Mouse (Mus musculus): ENCODE data around the gene Akap8l.

Gene Akap8l

DNA sequence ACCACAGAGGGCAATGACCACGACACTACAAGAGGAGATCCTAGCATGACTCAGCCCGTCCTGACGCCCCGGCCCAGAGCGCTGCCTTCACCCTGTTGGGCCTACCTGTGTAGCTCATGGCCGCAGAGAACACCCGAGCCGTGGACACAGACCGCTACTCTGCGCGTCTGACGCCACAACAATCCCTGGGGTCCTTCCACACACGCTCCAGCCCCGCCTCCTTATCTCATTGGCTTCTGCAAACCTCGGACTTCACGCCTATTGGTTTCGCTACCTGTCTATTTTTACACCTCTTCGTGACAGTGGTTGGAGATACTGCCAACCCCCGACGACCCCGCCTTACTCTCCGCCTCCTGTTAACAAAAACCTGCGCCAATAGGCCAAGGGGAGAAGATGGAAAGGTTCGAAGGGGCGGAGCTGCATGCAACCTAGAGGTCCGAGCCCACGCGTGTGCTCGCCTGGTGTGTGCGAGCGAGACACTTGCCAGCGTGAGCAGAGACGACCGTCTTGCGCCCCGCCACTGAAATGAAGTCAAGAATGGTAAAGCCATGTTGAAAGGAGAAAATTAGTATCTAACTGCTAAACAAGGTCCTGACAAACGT is at the start of gene Akap8l:
Akap8l (minus strand) TSS at position 226 of the 602 bp plus-strand sequence.
- in situ Hi-C loops (cut with MboI; ENCODE audit: unreplicated experiment in 2 of 2), result loop anchor here in 1 of 2 experiments (5.0 kb wide), 1 partner anchor 82 kb away; no protein-coding TSS in a partner anchor

DNA sequence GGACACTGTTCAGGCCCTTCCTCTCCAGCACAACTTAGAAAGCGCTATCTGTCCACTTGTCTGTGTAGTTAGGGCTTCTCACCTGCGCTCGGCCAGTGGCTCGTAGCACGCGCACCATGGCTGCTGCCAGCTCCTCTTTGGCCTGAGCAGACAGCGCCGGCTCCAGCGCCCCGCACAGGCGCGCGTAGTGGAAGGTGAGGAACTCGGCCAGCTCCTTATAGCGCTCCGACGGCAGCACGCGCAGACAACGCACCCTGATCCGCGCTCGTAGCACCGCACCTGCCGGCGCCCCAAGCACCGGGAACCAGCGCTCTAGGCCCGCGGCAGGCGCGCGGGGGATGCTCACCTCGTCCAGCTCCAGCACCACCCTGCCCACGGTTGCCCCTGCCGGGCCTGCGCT is 45.9 kb upstream of the Akap8l start:
- in situ Hi-C loops (cut with MboI; ENCODE audit: unreplicated experiment in 2 of 2), result no loop called here

GRCm38 (mm10) chr17:32393944-32394343 is 43.5 kb upstream of the Akap8l start:
- in situ Hi-C loops (cut with MboI; ENCODE audit: unreplicated experiment in 2 of 2), result loop anchor here in 1 of 2 experiments (5.0 kb wide), 1 partner anchor 33 kb away; no protein-coding TSS in a partner anchor

DNA sequence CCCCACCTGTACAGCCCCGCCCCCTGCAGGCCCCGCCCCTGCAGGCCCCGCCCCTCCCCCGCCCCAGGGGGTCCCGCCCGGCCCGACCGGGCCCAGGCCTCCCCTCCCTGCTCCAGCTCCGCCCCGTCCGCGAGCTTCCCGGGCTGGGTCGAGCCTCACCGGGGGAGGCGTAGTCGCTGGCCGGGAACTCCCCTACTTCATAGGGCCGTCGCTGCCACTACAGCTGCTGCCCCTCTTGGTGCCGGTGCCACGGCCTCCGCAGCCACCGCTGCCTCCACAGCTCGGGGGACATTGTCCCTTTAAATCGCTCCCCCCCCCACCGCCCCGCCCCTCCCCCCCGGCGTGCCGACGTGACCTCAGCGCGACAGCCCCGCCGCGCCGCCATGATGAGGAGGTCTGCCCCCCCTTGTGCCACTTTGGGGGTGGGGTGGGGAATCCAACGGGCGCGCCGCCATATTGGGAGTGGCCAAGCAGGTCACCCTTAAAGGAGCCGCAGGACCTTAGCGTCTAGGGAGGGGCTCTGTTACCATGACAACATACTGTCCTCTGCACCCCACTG is 38.8 kb upstream of the Akap8l start, which contains the start of gene Wiz:
Wiz (minus strand) TSS at position 339 of the 559 bp plus-strand sequence.
- in situ Hi-C loops (cut with MboI; ENCODE audit: unreplicated experiment in 2 of 2), result loop anchor here in 1 of 2 experiments (10.0 kb wide), 2 partner anchors 46 to 106 kb away; no protein-coding TSS in a partner anchor

GRCm38 (mm10) chr17:32388370-32389100 is 38.1 kb upstream of the Akap8l start:
- in situ Hi-C loops (cut with MboI; ENCODE audit: unreplicated experiment in 2 of 2), result loop anchor here in 1 of 2 experiments (10.0 kb wide), 2 partner anchors 46 to 106 kb away; no protein-coding TSS in a partner anchor

GRCm38 (mm10) chr17:32387986-32388369 is 37.6 kb upstream of the Akap8l start:
- in situ Hi-C loops (cut with MboI; ENCODE audit: unreplicated experiment in 2 of 2), result loop anchor here in 1 of 2 experiments (10.0 kb wide), 2 partner anchors 47 to 107 kb away; no protein-coding TSS in a partner anchor

DNA sequence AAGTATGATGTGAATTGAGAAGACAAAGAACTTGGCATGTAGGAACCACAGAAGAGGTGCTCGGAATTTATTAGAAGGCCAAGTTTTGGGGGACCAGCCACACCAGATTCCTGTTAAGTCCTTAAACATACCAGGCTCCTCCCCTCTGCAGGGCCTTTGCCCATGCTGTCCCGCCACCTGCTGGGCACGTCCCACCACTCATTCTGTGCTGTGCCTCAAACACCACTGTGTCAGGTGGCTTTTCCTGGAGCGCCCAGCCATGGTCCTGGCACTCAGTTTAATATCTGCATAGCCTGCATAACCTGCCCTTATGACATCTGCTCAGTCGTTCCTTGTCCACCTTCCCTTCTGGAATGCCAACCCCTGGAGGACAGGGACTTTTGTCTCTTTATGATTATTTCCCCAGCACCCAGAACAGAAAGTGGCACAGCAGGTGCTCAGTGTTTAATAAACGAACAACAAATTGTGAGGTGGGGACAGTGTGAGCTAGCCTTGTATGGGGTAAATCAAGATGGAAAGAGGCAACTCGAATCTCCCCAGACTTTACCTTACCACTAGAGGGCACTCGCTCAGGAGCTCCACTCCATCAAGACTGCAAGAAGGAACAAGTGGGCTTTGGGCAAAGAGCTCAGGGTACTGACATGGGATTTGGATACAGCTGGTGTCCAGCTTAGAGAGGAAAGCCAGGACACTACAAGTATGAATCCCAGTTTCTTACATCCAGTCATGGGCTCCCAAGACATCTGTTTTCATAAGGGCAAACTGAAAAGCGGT is 36.4 kb upstream of the Akap8l start:
- in situ Hi-C loops (cut with MboI; ENCODE audit: unreplicated experiment in 2 of 2), result loop anchor here in 1 of 2 experiments (10.0 kb wide), 2 partner anchors 48 to 108 kb away; no protein-coding TSS in a partner anchor

DNA sequence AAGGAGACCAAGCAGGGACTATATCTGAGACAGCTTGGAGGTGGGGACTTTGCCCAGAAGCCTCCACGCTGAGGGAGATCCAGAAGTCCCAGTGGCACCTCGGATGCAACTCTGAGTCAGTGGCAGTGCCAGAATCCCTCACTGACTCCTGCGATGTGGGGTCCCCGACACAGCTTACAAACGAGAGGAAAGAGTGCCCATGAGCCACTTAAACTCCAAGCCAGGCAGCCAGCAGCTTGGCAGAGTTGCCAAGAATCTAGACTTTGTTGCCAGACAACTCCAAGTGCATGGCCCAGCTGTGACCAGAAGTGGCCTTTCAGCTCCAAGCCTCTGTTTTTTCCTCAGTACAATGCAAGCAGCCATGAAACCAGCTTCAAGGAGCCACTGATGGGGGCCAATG is 33.3 kb upstream of the Akap8l start:
- in situ Hi-C loops (cut with MboI; ENCODE audit: unreplicated experiment in 2 of 2), result loop anchor here in 1 of 2 experiments (10.0 kb wide), 2 partner anchors 51 to 111 kb away; no protein-coding TSS in a partner anchor

DNA sequence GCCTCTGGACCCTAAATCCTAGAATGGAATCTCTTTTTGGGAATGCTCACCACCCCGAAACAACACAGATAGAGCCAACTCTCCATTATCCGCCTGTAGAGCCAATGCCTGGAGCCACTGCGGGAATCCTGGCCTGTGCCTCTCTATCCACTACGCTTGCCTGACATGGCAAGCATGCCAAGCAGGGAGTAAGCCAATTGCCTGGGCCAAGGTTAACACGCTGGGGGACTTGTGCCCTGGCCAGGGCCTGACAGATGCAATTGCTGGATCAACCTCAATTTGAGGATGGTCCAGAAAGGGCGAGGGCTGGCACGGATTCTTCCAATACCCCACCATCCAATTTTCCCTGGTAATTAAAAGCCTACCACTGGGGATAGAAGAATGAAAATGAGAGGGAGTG is 32.2 kb upstream of the Akap8l start:
- in situ Hi-C loops (cut with MboI; ENCODE audit: unreplicated experiment in 2 of 2), result loop anchor here in 1 of 2 experiments (10.0 kb wide), 2 partner anchors 52 to 112 kb away; no protein-coding TSS in a partner anchor

- in situ Hi-C loops (cut with MboI; ENCODE audit: unreplicated experiment in 2 of 2), result no loop called here
Measured at GRCm38 (mm10) chr17:32378786-32379185, 28.4 kb upstream of the Akap8l start.

GRCm38 (mm10) chr17:32377137-32377536 is 26.7 kb upstream of the Akap8l start:
- in situ Hi-C loops (cut with MboI; ENCODE audit: unreplicated experiment in 2 of 2), result no loop called here

- in situ Hi-C loops (cut with MboI; ENCODE audit: unreplicated experiment in 2 of 2), result no loop called here
Measured at GRCm38 (mm10) chr17:32376475-32376874, 26.1 kb upstream of the Akap8l start.

DNA sequence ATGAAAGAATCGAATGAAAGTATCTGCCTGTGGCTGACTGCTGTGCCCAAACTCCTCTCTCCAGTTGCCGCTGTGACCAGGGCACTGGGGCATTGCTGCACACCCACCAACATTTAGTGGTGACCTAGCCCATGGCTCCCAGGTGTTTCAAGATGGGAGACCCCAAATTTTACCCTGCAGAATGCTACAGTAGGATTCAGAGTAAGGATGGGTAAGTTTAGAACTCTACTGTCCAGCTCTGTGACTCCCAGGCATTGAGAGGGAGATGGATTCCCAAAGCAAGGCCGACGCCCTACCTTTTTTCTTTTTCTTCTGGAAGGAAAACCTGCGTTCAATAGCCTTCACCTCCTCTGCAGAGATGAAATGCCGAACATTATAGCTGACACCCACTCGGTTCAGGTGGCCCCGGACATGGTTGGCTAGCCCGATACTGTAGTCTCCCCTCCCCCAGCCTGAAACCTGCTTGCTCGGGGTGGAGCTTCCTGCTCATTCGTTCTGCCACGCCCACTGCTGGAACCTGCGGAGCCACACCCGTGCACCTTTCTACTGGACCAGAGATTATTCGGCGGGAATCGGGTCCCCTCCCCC is 18.7 kb upstream of the Akap8l start:
- in situ Hi-C loops (cut with MboI; ENCODE audit: unreplicated experiment in 2 of 2), result no loop called here

DNA sequence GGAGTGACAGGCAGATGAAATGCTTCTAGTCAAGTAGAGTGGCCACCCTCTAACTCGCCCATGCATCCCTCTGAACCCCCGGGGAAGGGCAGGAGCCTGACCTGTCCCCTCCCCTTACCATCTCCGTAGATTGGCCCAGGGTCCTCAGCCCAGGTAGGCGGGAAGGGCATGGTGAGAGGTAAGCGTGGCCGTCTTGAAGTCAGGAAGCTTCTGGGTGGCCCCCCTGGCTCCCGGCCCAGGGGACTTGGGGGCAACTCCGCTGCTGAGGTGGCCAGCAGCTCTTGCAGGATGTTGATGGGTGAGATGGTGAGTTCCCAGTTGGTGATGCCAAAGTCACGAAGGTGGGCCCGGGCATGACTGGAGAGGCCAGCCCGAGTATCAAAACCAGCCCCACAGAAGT is 17.3 kb upstream of the Akap8l start:
- in situ Hi-C loops (cut with MboI; ENCODE audit: unreplicated experiment in 2 of 2), result no loop called here

DNA sequence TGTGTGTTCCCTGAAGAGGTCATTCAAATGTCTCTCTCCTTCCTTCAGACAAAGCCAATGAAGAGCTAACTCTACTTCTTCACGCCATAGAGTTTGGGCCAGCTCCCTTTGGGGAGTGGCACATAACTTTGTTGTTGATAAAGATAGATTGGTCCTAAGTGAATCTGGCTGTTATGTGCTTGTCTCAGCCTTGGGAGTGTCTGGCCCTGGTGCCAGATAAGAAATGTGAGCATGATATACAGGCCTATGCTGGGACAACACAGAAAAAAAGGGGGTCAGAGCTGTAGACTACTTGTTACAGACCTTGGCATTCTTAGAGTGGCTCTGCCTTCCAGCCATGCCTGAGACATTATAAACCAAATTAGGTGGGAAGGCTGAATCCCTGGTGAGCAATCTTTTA is 14.9 kb upstream of the Akap8l start:
- in situ Hi-C loops (cut with MboI; ENCODE audit: unreplicated experiment in 2 of 2), result no loop called here

- in situ Hi-C loops (cut with MboI; ENCODE audit: unreplicated experiment in 2 of 2), result no loop called here
Measured at GRCm38 (mm10) chr17:32364850-32365249, 14.4 kb upstream of the Akap8l start.

DNA sequence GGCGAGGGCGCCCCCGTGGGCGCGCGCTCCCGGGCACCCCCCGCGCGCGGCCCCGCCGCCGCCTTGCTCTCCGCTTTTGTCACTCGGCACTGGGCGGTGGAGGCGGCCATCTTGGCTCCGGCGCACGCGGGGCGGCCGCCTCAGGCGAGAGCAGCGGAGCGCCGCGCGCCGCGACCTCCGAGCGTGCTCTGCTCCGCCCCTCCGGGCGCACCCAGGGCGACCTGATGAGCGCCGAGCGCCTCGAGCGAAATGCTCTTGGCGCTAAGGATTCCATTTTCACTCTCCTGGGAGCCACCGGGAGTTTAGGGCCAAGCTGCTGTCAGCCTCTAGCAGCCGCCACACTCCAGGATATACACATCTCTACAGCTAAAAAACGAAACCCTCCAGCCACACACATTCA is 13.9 kb upstream of the Akap8l start:
- in situ Hi-C loops (cut with MboI; ENCODE audit: unreplicated experiment in 2 of 2), result no loop called here

- in situ Hi-C loops (cut with MboI; ENCODE audit: unreplicated experiment in 2 of 2), result no loop called here
Measured at GRCm38 (mm10) chr17:32363821-32364301, 13.5 kb upstream of the Akap8l start.

- in situ Hi-C loops (cut with MboI; ENCODE audit: unreplicated experiment in 2 of 2), result no loop called here
Measured at GRCm38 (mm10) chr17:32362686-32363085, 12.3 kb upstream of the Akap8l start.

DNA sequence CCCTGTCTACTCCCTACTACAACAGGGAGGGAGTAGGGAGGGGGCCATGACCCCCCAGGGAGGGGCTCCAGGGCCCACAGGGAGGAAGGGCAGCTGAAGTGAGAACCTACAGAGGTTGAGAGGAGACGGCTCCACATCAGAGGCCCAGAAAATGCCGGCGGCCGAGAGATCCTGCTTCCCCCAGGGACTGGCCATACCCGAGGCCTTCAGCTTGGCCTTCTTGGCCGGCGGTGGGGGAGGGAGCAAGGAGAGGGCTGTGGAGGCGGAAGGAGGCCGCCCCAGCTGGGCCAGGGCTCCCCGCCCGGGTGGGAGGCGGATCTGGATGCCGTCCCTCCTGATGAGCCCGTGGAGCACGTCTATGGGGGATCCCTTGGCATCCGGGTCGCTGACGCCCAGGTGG is 9.5 kb upstream of the Akap8l start:
- in situ Hi-C loops (cut with MboI; ENCODE audit: unreplicated experiment in 2 of 2), result no loop called here

Measured in v-Abl transformed pro-B cells (cell line).